Mouse (Mus musculus) C2C12 (cell line): ENCODE measurements around the gene Gdf7. TPM values are rescaled to one million over a fixed set of nuclear protein-coding genes. Genes with fewer than 3 reads are reported as not detected.

Experiments
- H3K27me3 ChIP-seq: one replicate; pipeline ENCODE4 v1.6.1; 2011; ENCODE audit not compliant: control insufficient read depth, insufficient read depth, insufficient read length
- H3K36me3 ChIP-seq: one replicate; pipeline ENCODE4 v1.6.1; 2011; ENCODE audit not compliant: control insufficient read depth, insufficient read depth
- H3K4me3 ChIP-seq: one replicate; pipeline ENCODE4 v1.5.1; 2011; ENCODE audit warnings: mild to moderate bottlenecking, control low read depth; ENCODE audit not compliant: poor library complexity, insufficient read depth, severe bottlenecking
- H3K79me2 ChIP-seq: one replicate; pipeline ENCODE4 v1.6.1; 2011; ENCODE audit not compliant: control insufficient read depth, insufficient read depth
- H3K79me3 ChIP-seq: one replicate; pipeline ENCODE4 v1.6.1; 2011; ENCODE audit warnings: low read depth, control low read depth
- H3ac ChIP-seq: one replicate; pipeline ENCODE3; 2011; ENCODE audit warnings: low read depth; ENCODE audit not compliant: control insufficient read depth, insufficient read length
- CEBPB ChIP-seq: IDR thresholded peaks from one replicate; pipeline ENCODE4 v1.6.1; 2011; ENCODE audit warnings: low read depth, mild to moderate bottlenecking, control low read depth, moderate library complexity
- CTCF ChIP-seq: IDR thresholded peaks from one replicate; pipeline ENCODE4 v1.5.1; 2011; ENCODE audit not compliant: control insufficient read depth, insufficient read depth, insufficient read length
- FOSL1 ChIP-seq: IDR thresholded peaks from one replicate; pipeline ENCODE4 v1.8.0; 2011; ENCODE audit warnings: mild to moderate bottlenecking, low read length; ENCODE audit not compliant: poor library complexity, insufficient read depth, severe bottlenecking
- MAX ChIP-seq: IDR thresholded peaks from one replicate; pipeline ENCODE4 v1.6.1; 2011; ENCODE audit warnings: mild to moderate bottlenecking, control low read depth
- MYOD1 ChIP-seq: IDR thresholded peaks from one replicate; pipeline ENCODE4 v1.6.1; 2011; ENCODE audit warnings: low read depth; ENCODE audit not compliant: control insufficient read depth, insufficient read length
- MYOG ChIP-seq: IDR thresholded peaks from one replicate; pipeline ENCODE4 v1.6.1; 2011; ENCODE audit not compliant: control insufficient read depth, insufficient read length; ENCODE audit errors: extremely low read depth
- USF1 ChIP-seq: IDR thresholded peaks from one replicate; pipeline ENCODE4 v1.6.1; 2011; ENCODE audit warnings: low read depth, mild to moderate bottlenecking, control low read depth, moderate library complexity
- polyA plus RNA-seq: library from polyadenylated mRNA; unstranded; fragments of >200 nt; fragmentation: generic; extraction: Trizol; gene quantifications from one replicate; pipeline ENCODE4 v1.2.1, GENCODE M21; 2012; ENCODE audit warnings: missing spikeins

The Gdf7 gene
- polyA plus RNA-seq, 1 experiment, result 0.09 TPM

GRCm38 (mm10) chr12:8325245-8325942 lies 23.6 kb upstream of the Gdf7 start:
- H3K4me3 ChIP-seq, result no peak overlapping the region
- no peaks in the 10 kb centered on the region for H3K27me3 ChIP-seq
- no peaks in the 10 kb centered on the region for H3K79me2 ChIP-seq
- TF ChIP-seq USF1, result no peak
- no peak for TF ChIP-seq CTCF
- no peaks in the 10 kb centered on the region for H3K79me3 ChIP-seq
- H3ac ChIP-seq, result no peak overlapping the region
- peaks cover 26% of the 10 kb centered on the region for H3K36me3 ChIP-seq

GRCm38 (mm10) chr12:8324086-8324485 lies 22.3 kb upstream of the Gdf7 start:
- TF ChIP-seq CTCF (no peak), MYOG (no peak), MAX (no peak), FOSL1 (no peak), CEBPB (no peak), MYOD1 (no peak), USF1 (no peak)
- no peak overlapping the region for H3K4me3 ChIP-seq
- H3K79me3 ChIP-seq, result no peaks in the 10 kb centered on the region
- H3ac ChIP-seq, result no peak overlapping the region
- no peaks in the 10 kb centered on the region for H3K27me3 ChIP-seq
- H3K36me3 ChIP-seq, result peaks cover 33% of the 10 kb centered on the region
- H3K79me2 ChIP-seq, result no peaks in the 10 kb centered on the region

- no peak overlapping the region for H3K4me3 ChIP-seq
- peaks cover 4% of the 10 kb centered on the region for H3K79me2 ChIP-seq
- no peaks in the 10 kb centered on the region for H3K79me3 ChIP-seq
- H3K27me3 ChIP-seq, result no peaks in the 10 kb centered on the region
- H3ac ChIP-seq, result no peak overlapping the region
- TF ChIP-seq FOSL1, result no peak
- TF ChIP-seq MAX, result no peak
- no peak for TF ChIP-seq CTCF
- no peak for TF ChIP-seq USF1
- TF ChIP-seq CEBPB, result no peak
- no peak for TF ChIP-seq MYOD1
- TF ChIP-seq MYOG, result no peak
- peaks cover 36% of the 10 kb centered on the region for H3K36me3 ChIP-seq
Observed at GRCm38 (mm10) chr12:8321506-8321905, 19.8 kb upstream of the Gdf7 start.

GRCm38 (mm10) chr12:8320084-8320713 lies 18.4 kb upstream of the Gdf7 start:
- H3K27me3 ChIP-seq, result no peaks in the 10 kb centered on the region
- H3K79me3 ChIP-seq, result peaks cover 2% of the 10 kb centered on the region
- H3ac ChIP-seq, result no peak overlapping the region
- H3K36me3 ChIP-seq, result peaks cover 36% of the 10 kb centered on the region
- peaks cover 17% of the 10 kb centered on the region for H3K79me2 ChIP-seq
- TF ChIP-seq CTCF (peak; percentile 90), MYOG (no peak), MYOD1 (no peak), MAX (no peak)
- no peak overlapping the region for H3K4me3 ChIP-seq

GRCm38 (mm10) chr12:8316541-8316940 lies 14.8 kb upstream of the Gdf7 start:
- peaks cover 24% of the 10 kb centered on the region for H3K36me3 ChIP-seq
- H3K79me2 ChIP-seq, result peaks cover 35% of the 10 kb centered on the region
- TF ChIP-seq CTCF (no peak), MYOD1 (no peak), USF1 (no peak), MAX (no peak), CEBPB (no peak), FOSL1 (no peak), MYOG (no peak)
- H3K79me3 ChIP-seq, result peaks cover 8% of the 10 kb centered on the region
- no peaks in the 10 kb centered on the region for H3K27me3 ChIP-seq
- H3ac ChIP-seq, result no peak overlapping the region
- H3K4me3 ChIP-seq, result no peak overlapping the region

GRCm38 (mm10) chr12:8313773-8314172 lies 12.0 kb upstream of the Gdf7 start:
- H3K79me3 ChIP-seq, result peaks cover 8% of the 10 kb centered on the region
- peak overlapping the region; percentile 66 for H3ac ChIP-seq
- H3K36me3 ChIP-seq, result peaks cover 14% of the 10 kb centered on the region
- peak overlapping the region; percentile 56 for H3K4me3 ChIP-seq
- TF ChIP-seq USF1 (no peak), CEBPB (no peak), FOSL1 (no peak), CTCF (no peak), MYOD1 (no peak), MAX (no peak), MYOG (no peak)
- H3K79me2 ChIP-seq, result peaks cover 35% of the 10 kb centered on the region
- H3K27me3 ChIP-seq, result no peaks in the 10 kb centered on the region
